Mouse (Mus musculus): ENCODE measurements at regions not wholly inside any gene's neighbourhood (a gene's known extent, or its start where the extent isn't known, plus 50 kb on each side); places are given as distances from the start of the nearest gene placed in this dataset.

- Histone ChIP-seq H3K79me2 (replicated peaks; ENCODE audit: control insufficient read depth, extremely low read depth, insufficient read depth, poor library complexity, severe bottlenecking) (no peaks in the 10 kb centered on the region), H3K27me3 (replicated peaks) (no peaks in the 10 kb centered on the region), H3K9me3 (replicated peaks; ENCODE audit: low read length) (peaks cover 52% of the 10 kb centered on the region), H3K27ac (ENCODE audit: insufficient read depth, low read depth) (no peak overlapping the region), H3K4me3 (replicated peaks in 1 of 3; ENCODE audit: low read depth in 2 of 3, low read length in 2 of 3, poor library complexity in 1 of 3) (no peak overlapping the region), H3K9ac (ENCODE audit: insufficient read depth, low read depth) (no peak overlapping the region), H3K36me3 (replicated peaks in 1 of 2; ENCODE audit: control insufficient read depth in 1 of 2, insufficient read depth in 1 of 2, low read length in 1 of 2) (no peaks in the 10 kb centered on the region), H3K4me2 (ENCODE audit: insufficient read depth, low read depth, poor library complexity, severe bottlenecking) (no peak overlapping the region), H3K4me1 (ENCODE audit: control insufficient read depth in 1 of 2, insufficient read depth in 2 of 2) (no peaks in the 10 kb centered on the region)
- in situ Hi-C loops (cut with MboI; ENCODE audit: low pct_ligation_motif_present, low pct_unique_long_range_greater_than_20kb, low sequenced_read_pairs) = no loop called here
- peak; percentile 0 for DNase-seq (ENCODE audit: extremely low read depth)
- TF ChIP-seq SMC3 (IDR thresholded peaks at IDR 0.05; ENCODE audit: low read depth, low read length) (peak; percentile 25), POLR2A (IDR thresholded peaks at IDR 0.05; ENCODE audit: low read depth, low read length) (no peak), UBTF (IDR thresholded peaks at IDR 0.05; ENCODE audit: low read depth, low read length) (no peak), JUN (IDR thresholded peaks at IDR 0.05; ENCODE audit: insufficient read depth, low read depth, low read length) (no peak), CTCF (conservative IDR thresholded peaks at IDR 0.05 in 1 of 2, IDR thresholded peaks at IDR 0.05 in 1 of 2; ENCODE audit: low read depth in 2 of 2, low read length in 2 of 2) (peak in 1 of 2 experiments; percentile 44; a peak in 2 of 4 replicates), RAD21 (IDR thresholded peaks at IDR 0.05; ENCODE audit: low read depth, low read length) (peak; percentile 33)
- dilution Hi-C loops (cut with MboI; ENCODE audit: extremely low pct_ligation_motif_present, extremely low pct_unique_long_range_greater_than_20kb, low sequenced_read_pairs) = no loop called here
Measured at GRCm38 (mm10) chr11:90782975-90783374, 94.8 kb upstream of the Tom1l1 start.

- no peak overlapping the region for H3K27ac ChIP-seq (ENCODE audit: insufficient read depth, low read depth)
- no peak for TF ChIP-seq BHLHE40 (IDR thresholded peaks at IDR 0.05; ENCODE audit: low read depth, low read length)
- no peak for TF ChIP-seq POLR2A (IDR thresholded peaks at IDR 0.05; ENCODE audit: low read depth, low read length)
- TF ChIP-seq USF1 (IDR thresholded peaks at IDR 0.05; ENCODE audit: low read depth, low read length) = no peak
- no peak for TF ChIP-seq ZC3H11A (IDR thresholded peaks at IDR 0.05; ENCODE audit: low read depth, low read length)
- no peak for TF ChIP-seq SMC3 (IDR thresholded peaks at IDR 0.05; ENCODE audit: low read depth, low read length)
- TF ChIP-seq ETS1 (conservative IDR thresholded peaks at IDR 0.05; ENCODE audit: low read depth, low read length) = no peak
- no peak for TF ChIP-seq MEF2A (IDR thresholded peaks at IDR 0.05; ENCODE audit: borderline replicate concordance, low read depth, low read length)
- no peak for TF ChIP-seq HCFC1 (IDR thresholded peaks at IDR 0.05; ENCODE audit: low read depth, low read length)
- no peak for TF ChIP-seq ZKSCAN1 (IDR thresholded peaks at IDR 0.05; ENCODE audit: borderline replicate concordance, low read depth, low read length)
- TF ChIP-seq IRF4 (IDR thresholded peaks at IDR 0.05; ENCODE audit: low read depth, low read length) = no peak
- no peak for TF ChIP-seq MXI1 (IDR thresholded peaks at IDR 0.05; ENCODE audit: low read depth, low read length)
- no peak for TF ChIP-seq MAZ (IDR thresholded peaks at IDR 0.05; ENCODE audit: low read depth, low read length)
- no peaks in the 10 kb centered on the region for H3K4me1 ChIP-seq (ENCODE audit: control insufficient read depth in 1 of 2, insufficient read depth in 2 of 2)
- in situ Hi-C loops (cut with MboI; ENCODE audit: low pct_ligation_motif_present, low pct_unique_long_range_greater_than_20kb, low sequenced_read_pairs) (no loop called here), dilution Hi-C loops (cut with MboI; ENCODE audit: extremely low pct_ligation_motif_present, extremely low pct_unique_long_range_greater_than_20kb, low sequenced_read_pairs) (no loop called here)
- H3K4me3 ChIP-seq (replicated peaks in 1 of 3; ENCODE audit: low read depth in 2 of 3, low read length in 2 of 3, poor library complexity in 1 of 3) = no peak overlapping the region
- H3K36me3 ChIP-seq (replicated peaks in 1 of 2; ENCODE audit: control insufficient read depth in 1 of 2, insufficient read depth in 1 of 2, low read length in 1 of 2) = no peaks in the 10 kb centered on the region
- no peak overlapping the region for H3K9ac ChIP-seq (ENCODE audit: insufficient read depth, low read depth)
- H3K79me2 ChIP-seq (replicated peaks; ENCODE audit: control insufficient read depth, extremely low read depth, insufficient read depth, poor library complexity, severe bottlenecking) = no peaks in the 10 kb centered on the region
- no peaks in the 10 kb centered on the region for H3K27me3 ChIP-seq (replicated peaks)
- H3K9me3 ChIP-seq (replicated peaks; ENCODE audit: low read length) = peaks cover 26% of the 10 kb centered on the region
- no peak overlapping the region for H3K4me2 ChIP-seq (ENCODE audit: insufficient read depth, low read depth, poor library complexity, severe bottlenecking)
- no peak for DNase-seq (ENCODE audit: extremely low read depth)
Measured at GRCm38 (mm10) chr11:90775752-90776151, 87.6 kb upstream of the Tom1l1 start.

Data from CH12.LX (cell line).